Mouse (Mus musculus) cerebellum, adult 2 months (tissue): ENCODE measurements at regions not wholly inside any gene's neighbourhood (a gene's known extent, or its start where the extent isn't known, plus 50 kb on each side); places are given as distances from the start of the nearest gene placed in this dataset.

Experiments used
- CTCF ChIP-seq: fragments of 200-500 bp; IDR thresholded peaks from 2 replicates; pipeline ENCODE4 v1.5.1; 2011; ENCODE audit warnings: low read depth, mild to moderate bottlenecking, control low read depth, low read length, moderate library complexity, borderline replicate concordance; ENCODE audit not compliant: insufficient read depth
- POLR2A ChIP-seq: fragments of 200-500 bp; IDR thresholded peaks from 2 replicates; pipeline ENCODE4 v1.6.1; 2011; ENCODE audit warnings: low read length, control low read depth, borderline replicate concordance; ENCODE audit not compliant: insufficient read depth

GRCm38 (mm10) chr4:22301148-22301942 lies 56.0 kb upstream of the Fbxl4 start:
- TF ChIP-seq CTCF (no peak), POLR2A (no peak)
